Mouse (Mus musculus) lung, adult 10 weeks (tissue): Measurements from ENCODE around the gene Ctnnal1. TPM values are rescaled to one million over a fixed set of nuclear protein-coding genes. Genes with fewer than 3 reads are reported as not detected.

Source experiments
- polyA plus RNA-seq: library from polyadenylated mRNA; stranded (reverse); fragments of 350-450 nt; fragmentation: Illumina TruSeq; extraction: RNeasy Lipid Tissue Mini Kit (QIAGEN cat#74804); gene quantifications from one replicate; pipeline ENCODE4 v1.2.3, GENCODE M21; 2014; ENCODE audit warnings: low read depth, low replicate concordance; ENCODE audit not compliant: insufficient read depth

Gene Ctnnal1
- polyA plus RNA-seq = 7.1 TPM

GRCm38 (mm10) chr4:56865003-56865511 lies at the start of gene Ctnnal1:
Gene Ctnnal1, minus strand, starts transcription at chr4:56865188.

GRCm38 (mm10) chr4:56801907-56802668 lies 62.9 kb downstream of the Ctnnal1 start, which contains the start of the genes Elp1 and Fam206a:
Gene Elp1, minus strand, starts transcription at chr4:56802331.
Gene Fam206a, plus strand, starts transcription at chr4:56802345.

Other genes with a start within 250 kb of the Ctnnal1 start
- gene Gm26657, start 125.1 kb downstream of the Ctnnal1 start, polyA plus RNA-seq = not detected
- not detected for gene Actl7b, start 123.7 kb downstream of the Ctnnal1 start, polyA plus RNA-seq
- gene Actl7a, start 121.8 kb downstream of the Ctnnal1 start, polyA plus RNA-seq = not detected
- 14.8 TPM for gene Elp1, start 62.9 kb downstream of the Ctnnal1 start, polyA plus RNA-seq
- gene Fam206a, start 62.8 kb downstream of the Ctnnal1 start, polyA plus RNA-seq = 2.8 TPM
- gene Tmem245, start 82.2 kb upstream of the Ctnnal1 start, polyA plus RNA-seq = 5.2 TPM
- gene Frrs1l, start 125.2 kb upstream of the Ctnnal1 start, polyA plus RNA-seq = not detected